Mouse (Mus musculus) embryonic facial prominence, embryonic 13.5 days (tissue): ENCODE results near the gene Sgms2. TPM values are rescaled to one million over a fixed set of nuclear protein-coding genes. Genes with fewer than 3 reads are reported as not detected.
A peak's percentile ranks its signal among the peaks of the same experiment; 100 is the strongest.

ENCODE experiments used
- ATAC-seq: fragments of 200-750 bp; cut with Nextera tagmentation; 2 replicates; pipeline ENCODE4 v1.8.0; 2017; ENCODE audit warnings: low read depth; ENCODE audit not compliant: insufficient number of reproducible peaks, insufficient read depth, low FRiP score, low TSS enrichment
- H3K27ac ChIP-seq: fragments of 300-500 bp; sonication (generic); 2 replicates; pipeline ENCODE4 v1.5.1; 2015; ENCODE audit warnings: moderate library complexity, mild to moderate bottlenecking, inconsistent platforms
- H3K27me3 ChIP-seq: fragments of 300-500 bp; sonication (generic); 2 replicates; pipeline ENCODE4 v1.6.1; 2015; ENCODE audit warnings: mild to moderate bottlenecking, inconsistent platforms
- H3K36me3 ChIP-seq: fragments of 300-500 bp; sonication (generic); 2 replicates; pipeline ENCODE4 v1.6.1; 2015; ENCODE audit warnings: mild to moderate bottlenecking, inconsistent platforms
- H3K4me1 ChIP-seq: fragments of 300-500 bp; sonication (generic); 2 replicates; pipeline ENCODE4 v1.6.1; 2015; ENCODE audit warnings: inconsistent platforms
- H3K4me2 ChIP-seq: fragments of 300-500 bp; sonication (generic); 2 replicates; pipeline ENCODE4 v1.6.1; 2015; ENCODE audit warnings: moderate library complexity, mild to moderate bottlenecking, inconsistent platforms
- H3K4me3 ChIP-seq: fragments of 300-500 bp; sonication (generic); 2 replicates; pipeline ENCODE4 v1.5.1; 2015; ENCODE audit warnings: mild to moderate bottlenecking, inconsistent platforms
- H3K9ac ChIP-seq: fragments of 300-500 bp; sonication (generic); 2 replicates; pipeline ENCODE4 v1.6.1; 2015; ENCODE audit warnings: mild to moderate bottlenecking, inconsistent platforms
- H3K9me3 ChIP-seq: fragments of 300-500 bp; sonication (generic); 2 replicates; pipeline ENCODE4 v1.6.1; 2016; ENCODE audit warnings: inconsistent platforms
- WGBS: fragments of 180-500 bp; shearing (Covaris S2); methylation state at CpG from one replicate; pipeline ENCODE4 v1.1.7; 2015; ENCODE audit warnings: mixed read lengths; 5-methylcytosine and 5-hydroxymethylcytosine counted together
- polyA plus RNA-seq: library from polyadenylated mRNA; unstranded; fragments of >200 nt; fragmentation: Nextera tagmentation; extraction: Ambion mirVana; gene quantifications from 2 replicates; pipeline ENCODE4 v1.2.1, GENCODE M21; 2015

Sgms2 gene
- polyA plus RNA-seq, 1 experiment from 2014 or later, result 14.8 TPM

DNA sequence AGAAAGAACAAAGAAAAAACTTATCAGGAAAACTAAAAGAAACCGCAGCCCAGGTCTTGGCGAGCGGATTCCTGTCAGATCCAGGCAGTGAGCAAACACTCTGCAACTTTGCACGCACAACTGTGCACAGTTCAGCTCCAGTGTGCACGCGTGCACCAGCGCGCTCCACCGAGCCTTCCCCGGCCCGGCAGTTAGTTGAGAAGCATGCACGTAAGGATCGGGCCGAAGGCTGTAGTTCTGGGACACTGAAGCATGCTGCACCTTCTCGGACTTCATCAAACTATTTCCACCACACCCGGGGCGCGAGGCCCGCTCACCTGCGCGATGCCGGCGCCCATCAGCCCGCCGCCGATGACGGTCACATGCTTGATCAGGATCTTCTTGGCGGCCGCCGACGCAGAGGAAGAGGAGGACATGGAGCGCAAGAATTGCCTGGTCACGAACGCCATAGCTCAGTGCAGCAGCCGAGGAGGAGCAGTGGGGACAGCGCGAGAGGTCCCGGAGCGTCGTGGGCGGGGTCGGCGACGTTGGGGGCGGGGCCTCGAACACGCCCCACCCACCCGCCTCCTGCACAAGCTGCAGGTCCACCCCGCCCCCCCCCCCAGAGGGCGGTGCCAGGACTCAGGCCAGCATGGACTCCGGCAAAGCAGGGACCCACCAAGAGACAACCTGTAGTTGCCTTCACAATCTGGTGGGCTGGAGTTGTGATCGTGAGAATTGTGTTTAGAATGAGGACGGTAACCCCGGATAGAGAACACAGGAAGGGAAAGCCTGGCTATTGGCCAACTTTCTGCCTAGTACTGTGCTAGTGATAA, 219.4 kb downstream of the Sgms2 start, which contains the start of gene Hadh:
Gene Hadh (minus strand): TSS at position 543 of the 815 bp plus-strand sequence.
- peaks cover 35% of the 10 kb centered on the region for H3K4me1 ChIP-seq
- peak within 1 kb of the TSS; percentile 70 for H3K4me2 ChIP-seq
- peak; percentile 78 for ATAC-seq
- under 1% methylated on average over 54 of the region's 54 CpGs for WGBS
- H3K36me3 ChIP-seq, result peaks cover 4% of the 10 kb centered on the region; the same call in 1 of the 2 replicates
- H3K27ac ChIP-seq, result peak within 1 kb of the TSS; percentile 80
- peak within 1 kb of the TSS; percentile 63 for H3K4me3 ChIP-seq
- H3K27me3 ChIP-seq, result no peaks in the 10 kb centered on the region
- H3K9ac ChIP-seq, result peak within 1 kb of the TSS; percentile 78
- H3K9me3 ChIP-seq, result no peaks in the 10 kb centered on the region

DNA sequence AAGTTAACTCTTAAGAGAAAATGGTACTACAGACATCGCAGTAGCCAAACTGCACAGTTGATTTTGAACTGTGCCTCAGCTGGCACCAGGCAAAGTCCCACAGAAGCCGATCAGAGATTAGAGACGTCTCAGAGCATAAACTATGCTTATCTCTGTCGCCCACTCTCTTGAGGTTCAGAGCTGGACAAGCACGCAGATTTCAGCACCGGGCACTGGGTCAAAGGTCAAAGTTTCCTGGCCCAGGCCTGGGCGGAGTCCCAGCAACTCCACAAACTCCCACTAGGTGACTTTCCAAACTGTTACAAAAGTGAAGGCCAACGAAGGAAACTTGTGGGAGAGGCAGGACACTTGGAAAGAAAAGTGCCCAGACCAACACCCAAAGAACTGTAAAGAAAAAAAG, 220.1 kb downstream of the Sgms2 start:
- peak overlapping the region; percentile 63 for H3K4me3 ChIP-seq
- H3K9me3 ChIP-seq, result no peaks in the 10 kb centered on the region
- no peak for ATAC-seq
- 8% methylated on average over 8 of the region's 8 CpGs for WGBS
- peak overlapping the region; percentile 78 for H3K9ac ChIP-seq
- peak overlapping the region; percentile 70 for H3K4me2 ChIP-seq
- peak overlapping the region; percentile 80; the same call in 1 of the 2 replicates for H3K27ac ChIP-seq
- H3K27me3 ChIP-seq, result no peaks in the 10 kb centered on the region
- H3K4me1 ChIP-seq, result peaks cover 35% of the 10 kb centered on the region
- H3K36me3 ChIP-seq, result peaks cover 6% of the 10 kb centered on the region; the same call in 1 of the 2 replicates

DNA sequence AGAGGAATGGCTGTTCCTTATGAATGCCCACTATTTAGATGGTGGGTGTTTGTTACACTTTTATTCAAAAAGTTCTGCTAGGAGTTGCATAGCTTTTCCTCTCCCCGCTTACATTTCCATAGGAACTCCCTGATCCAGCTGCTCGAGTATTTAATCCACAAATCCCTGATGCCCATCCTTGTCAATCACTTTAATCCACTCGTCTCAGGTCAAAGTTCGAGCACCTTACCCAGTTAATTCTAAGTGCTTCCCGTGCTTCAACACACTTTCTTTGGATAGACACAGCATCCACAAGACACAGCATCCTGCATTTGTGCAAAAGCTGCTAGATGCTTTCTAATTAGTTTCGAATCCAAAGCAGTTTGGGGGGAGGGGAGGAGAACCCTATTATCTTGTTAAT, 220.8 kb downstream of the Sgms2 start:
- Histone ChIP-seq H3K4me1 (peaks cover 35% of the 10 kb centered on the region), H3K4me2 (peak overlapping the region; percentile 70), H3K27ac (no peak overlapping the region), H3K27me3 (no peaks in the 10 kb centered on the region), H3K9me3 (no peaks in the 10 kb centered on the region), H3K4me3 (peak overlapping the region; percentile 63), H3K36me3 (peaks cover 8% of the 10 kb centered on the region; the same call in 1 of the 2 replicates), H3K9ac (peak overlapping the region; percentile 78)
- ATAC-seq, result no peak
- 45% methylated on average over 6 of the region's 6 CpGs for WGBS

Other genes starting within 250 kb of the Sgms2 start
- gene Hadh, start 219.3 kb downstream of the Sgms2 start, polyA plus RNA-seq, result 106 and 110 TPM in 2 replicates
- 2.2 and 2.4 TPM in 2 replicates for gene Cyp2u1, start 188.2 kb downstream of the Sgms2 start, polyA plus RNA-seq
- 134 and 136 TPM in 2 replicates for gene Papss1, start 73.4 kb upstream of the Sgms2 start, polyA plus RNA-seq